Mouse (Mus musculus) layer of hippocampus, adult 9-11 months (tissue): Measurements from ENCODE around the gene Fzd9.

ENCODE experiments used
- DNase-seq: peaks from one replicate; pipeline ENCODE4 v3.0.0; 2022

Gene Fzd9

DNA sequence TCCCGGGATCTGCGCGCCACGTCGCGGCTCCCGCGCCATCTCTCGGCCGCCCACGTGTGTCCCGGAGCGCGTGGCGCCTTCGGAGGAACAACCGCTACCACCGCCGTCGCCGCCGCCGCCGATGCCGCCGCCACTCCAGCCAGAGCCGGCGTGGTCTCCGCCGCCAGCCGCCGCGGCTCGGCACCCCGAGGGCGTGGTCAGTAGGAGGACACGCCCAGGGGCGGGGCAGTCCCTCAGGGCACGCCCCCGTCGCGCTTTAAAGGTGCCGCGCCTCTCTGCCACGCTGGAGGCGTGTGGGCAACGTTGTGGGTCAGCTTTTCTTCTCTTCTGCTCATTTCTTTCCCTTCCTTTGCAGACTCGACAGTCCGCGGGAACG, at the start of gene Fzd9:
Gene Fzd9 (minus strand): TSS at position 152 of the 376 bp plus-strand sequence.
- peak; percentile 77 for DNase-seq

GRCm38 (mm10) chr5:135292001-135292400, 41.0 kb upstream of the Fzd9 start:
- no peak for DNase-seq

- no peak for DNase-seq
These were observed 40.2 kb upstream of the Fzd9 start for GRCm38 (mm10) chr5:135291193-135291592.

GRCm38 (mm10) chr5:135290703-135291102, 39.7 kb upstream of the Fzd9 start:
- no peak for DNase-seq

- no peak for DNase-seq
These were observed 35.9 kb upstream of the Fzd9 start for GRCm38 (mm10) chr5:135286926-135287325.

- DNase-seq = peak; percentile 63
These were observed 35.2 kb upstream of the Fzd9 start for GRCm38 (mm10) chr5:135286185-135286584.

DNA sequence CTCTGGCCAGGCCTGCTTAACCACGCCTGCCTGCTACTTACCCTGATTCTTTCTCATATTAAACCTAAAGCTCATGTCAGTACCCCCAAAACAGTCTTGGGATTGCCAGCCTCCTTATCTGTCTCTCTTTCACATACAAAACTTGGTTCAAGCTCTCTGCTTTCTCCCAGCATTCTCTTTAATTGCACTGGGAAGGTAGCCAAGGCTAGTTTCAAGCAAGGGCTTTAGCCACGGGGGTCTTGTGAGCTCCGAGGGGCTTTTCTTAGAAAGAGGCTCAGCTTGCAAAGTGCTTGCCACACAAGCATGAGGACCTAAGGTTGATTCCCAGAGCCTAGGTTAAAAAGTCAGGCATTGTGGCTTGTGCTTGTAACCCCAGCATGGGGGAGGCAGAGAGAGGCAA, 34.2 kb upstream of the Fzd9 start:
- DNase-seq = no peak

DNA sequence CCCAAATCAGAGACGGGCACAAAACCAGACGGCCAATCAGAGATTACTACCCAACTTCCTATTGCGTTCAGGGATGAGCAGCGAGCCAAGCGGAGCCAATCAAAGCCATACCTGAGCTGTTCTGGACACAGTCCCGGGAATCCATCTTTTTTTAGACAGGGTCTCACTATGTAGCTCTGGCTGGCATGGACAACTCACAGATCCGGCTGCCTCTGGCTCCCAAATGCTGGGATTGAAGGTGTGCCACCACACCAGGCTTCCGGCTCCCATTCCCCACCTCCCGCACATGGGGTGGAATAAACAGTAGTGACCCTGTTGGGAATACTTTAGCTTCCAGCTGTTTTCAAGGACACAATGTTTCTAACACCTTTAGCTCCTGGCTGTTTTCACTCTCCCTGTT, 29.2 kb upstream of the Fzd9 start:
- DNase-seq = no peak

DNA sequence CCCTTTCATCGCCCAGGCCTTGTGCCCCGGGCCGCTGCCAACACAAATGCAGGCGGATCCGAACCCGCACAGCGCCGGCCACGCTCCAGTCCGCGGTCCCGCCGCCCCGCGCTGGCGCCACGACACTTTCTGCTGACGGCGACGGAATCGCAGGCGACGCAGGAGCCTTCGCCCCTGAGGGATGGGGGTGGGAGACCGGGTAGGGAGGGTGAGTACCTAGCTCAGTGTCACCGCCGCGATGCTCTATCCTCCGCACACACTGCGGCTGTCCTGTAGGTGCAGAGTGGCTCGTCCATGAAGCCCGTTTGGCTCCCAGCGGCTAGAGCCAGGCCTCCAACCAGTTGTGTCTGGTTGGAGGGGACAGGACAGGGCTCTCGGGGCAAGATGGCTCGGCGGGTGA, 25.6 kb upstream of the Fzd9 start:
- DNase-seq = no peak

DNA sequence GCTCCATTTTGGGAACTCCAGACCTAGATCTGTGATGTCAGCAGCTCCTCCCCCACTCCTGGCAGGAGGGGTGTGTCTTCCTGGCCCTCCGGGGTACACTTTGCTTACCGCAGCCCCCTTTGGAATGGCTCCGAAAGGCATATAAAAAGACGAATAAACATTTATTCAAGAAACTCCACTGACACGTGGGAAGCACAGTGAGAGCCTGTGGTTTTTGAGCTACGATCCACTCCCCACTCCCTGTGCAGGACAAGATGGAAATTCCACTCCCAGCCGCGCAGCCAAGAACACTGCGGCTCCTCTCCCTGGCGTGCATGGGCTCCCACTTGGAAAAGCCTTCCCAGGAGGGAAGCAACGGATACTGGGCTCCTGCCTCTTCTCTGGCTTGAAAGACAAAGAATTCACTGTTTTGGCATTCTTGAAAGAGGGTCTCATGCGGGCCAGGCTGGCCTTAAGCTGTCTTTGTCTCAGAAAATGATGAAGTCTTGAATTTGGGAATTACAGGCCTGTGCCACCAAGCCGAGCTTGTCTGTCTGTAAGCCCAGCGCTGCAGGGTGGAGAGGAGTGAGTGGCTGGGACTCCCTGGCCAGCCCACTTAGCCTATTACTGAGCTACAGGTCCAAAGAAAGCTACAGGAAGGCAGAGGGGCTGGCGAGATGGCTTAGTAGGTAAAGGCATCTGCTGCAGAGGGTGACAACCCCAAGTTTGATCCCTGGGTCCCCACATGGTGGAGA, 23.8 kb upstream of the Fzd9 start:
- DNase-seq = no peak

DNA sequence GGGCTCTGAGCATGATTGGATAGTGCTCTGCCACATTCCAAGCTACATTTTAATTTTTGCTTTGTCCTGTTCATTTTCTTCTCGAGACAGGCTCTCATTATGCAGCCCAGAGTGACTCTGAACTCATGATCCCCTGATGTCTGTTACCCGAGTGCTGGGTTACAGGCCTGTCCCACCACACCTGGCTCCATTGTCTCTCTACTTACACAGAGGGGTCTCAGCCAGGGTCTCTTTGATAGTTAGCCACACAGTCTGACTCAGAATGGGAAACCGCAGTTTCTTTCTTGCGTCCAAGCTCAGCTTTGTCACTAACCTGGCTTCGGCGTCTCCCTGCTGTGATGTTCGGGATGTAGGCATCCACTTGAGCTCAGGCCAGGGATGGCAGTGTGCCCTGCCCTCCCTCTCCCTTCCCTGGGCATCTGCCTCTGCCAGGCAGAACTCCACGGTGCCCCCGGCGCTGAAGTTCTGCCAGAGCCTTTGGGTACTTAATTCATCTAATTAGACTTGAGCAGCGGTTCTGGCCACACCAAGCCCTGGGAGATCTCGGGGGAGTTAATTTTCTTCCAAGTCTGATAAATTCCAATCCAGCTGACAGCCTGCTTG, 20.6 kb upstream of the Fzd9 start:
- DNase-seq = peak; percentile 65

- no peak for DNase-seq
These were observed 19.3 kb upstream of the Fzd9 start for GRCm38 (mm10) chr5:135270361-135270760.

DNA sequence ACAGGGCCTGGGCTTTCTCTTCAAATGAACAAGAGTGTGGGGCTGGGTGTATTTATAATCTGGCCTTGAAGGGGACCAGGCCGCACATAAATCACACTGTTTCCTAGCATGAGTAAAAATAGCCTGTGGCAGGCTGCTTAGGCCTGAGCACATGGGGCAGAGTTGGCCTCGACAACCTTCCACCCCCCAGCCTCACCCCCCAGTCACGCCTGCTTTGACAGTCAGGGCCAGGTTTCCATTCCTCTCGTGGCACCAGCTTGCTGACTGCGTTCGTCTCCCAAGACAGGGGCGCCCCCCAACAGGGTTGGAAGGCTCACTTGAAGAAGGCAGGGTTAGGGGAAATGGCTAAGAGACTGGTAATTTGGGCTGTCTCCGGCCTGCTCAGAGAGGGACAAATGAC, 18.4 kb upstream of the Fzd9 start:
- no peak for DNase-seq

GRCm38 (mm10) chr5:135264548-135264947, 13.5 kb upstream of the Fzd9 start:
- DNase-seq = no peak

DNA sequence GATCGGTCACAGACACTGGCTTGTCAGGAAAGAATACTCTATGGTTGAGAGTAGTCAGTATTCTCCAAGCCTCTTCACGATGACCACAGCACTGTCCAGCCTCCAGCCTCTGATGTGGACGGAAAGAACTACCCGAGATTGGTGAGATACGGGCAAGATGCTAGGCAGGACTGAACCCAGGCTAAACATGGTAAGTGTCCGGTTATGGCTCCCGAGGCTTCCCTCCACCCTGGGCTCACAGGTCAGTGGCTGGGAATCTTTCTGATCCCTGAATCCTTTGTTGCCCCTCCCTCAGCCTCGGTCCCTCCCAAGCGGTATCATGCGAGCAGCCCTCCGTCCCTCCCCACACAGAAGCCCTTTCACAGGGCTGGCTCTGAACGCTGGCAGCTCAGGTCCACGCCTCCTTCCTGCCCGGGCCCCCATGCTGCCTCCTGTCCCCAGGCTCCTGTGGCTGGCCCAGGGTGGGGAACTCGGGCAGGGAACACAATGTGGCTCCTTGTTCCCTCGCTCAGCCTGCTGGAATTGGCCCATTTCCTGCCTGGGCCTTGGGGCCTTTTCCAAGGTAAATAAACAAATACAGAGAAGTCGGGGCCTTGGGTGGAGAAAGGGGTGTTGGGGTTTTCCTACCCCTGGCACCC, 13.0 kb upstream of the Fzd9 start:
- DNase-seq = peak; percentile 66

- DNase-seq = peak; percentile 31
These were observed 7.5 kb upstream of the Fzd9 start for GRCm38 (mm10) chr5:135258280-135259150.

- DNase-seq = no peak
These were observed 6.5 kb upstream of the Fzd9 start for GRCm38 (mm10) chr5:135257559-135257958.

GRCm38 (mm10) chr5:135256166-135256565, 5.1 kb upstream of the Fzd9 start:
- DNase-seq = no peak

- no peak for DNase-seq
These were observed 2.8 kb upstream of the Fzd9 start for GRCm38 (mm10) chr5:135253741-135254401.

- no peak for DNase-seq
These were observed 598 bp downstream of the Fzd9 start for GRCm38 (mm10) chr5:135250186-135251078.

DNA sequence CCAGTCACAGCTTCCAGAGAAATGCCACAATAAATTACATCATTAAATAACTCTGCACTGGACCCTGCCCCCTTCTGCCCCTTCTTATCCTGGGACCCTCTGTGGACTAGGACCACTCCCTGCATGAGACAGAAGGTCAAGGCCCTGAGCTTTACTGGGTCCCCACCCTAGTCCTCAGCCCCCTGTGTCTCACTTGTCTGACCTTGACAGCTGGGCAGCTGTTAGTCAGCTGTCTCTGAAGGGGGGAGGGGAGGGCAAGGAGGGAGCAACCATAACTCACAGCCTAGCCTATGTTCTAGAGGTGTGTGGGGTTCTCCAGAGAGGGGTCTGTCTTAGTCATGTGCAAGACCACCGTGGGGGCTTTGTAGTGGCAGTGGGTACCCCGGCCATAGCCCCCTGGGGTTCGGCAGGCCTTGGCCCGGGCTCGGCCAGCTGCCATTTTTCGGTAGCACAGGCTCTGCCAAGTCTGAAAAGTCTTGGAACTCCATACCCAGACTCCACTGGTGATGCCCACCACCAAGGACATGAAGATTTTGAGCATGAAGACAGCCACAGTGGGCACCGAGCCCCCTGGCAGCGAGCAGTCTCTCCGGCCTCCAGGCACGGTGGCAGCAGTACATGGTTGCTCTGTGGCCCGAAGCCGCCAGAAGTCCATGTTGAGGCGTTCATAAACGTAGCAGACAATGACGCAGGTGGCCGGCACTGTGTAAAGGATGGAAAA, 1.9 kb downstream of the Fzd9 start:
- no peak for DNase-seq
